Mouse (Mus musculus) left cerebral cortex, adult 8-10 months (tissue): ENCODE measurements at regions not wholly inside any gene's neighbourhood (a gene's known extent, or its start where the extent isn't known, plus 50 kb on each side); places are given as distances from the start of the nearest gene placed in this dataset.
A peak's percentile ranks its signal among the peaks of the same experiment; 100 is the strongest.

Source experiments
- DNase-seq, 2 experiments: peaks; one replicate each; pipeline ENCODE4 v3.0.0; 2022; ENCODE audit warnings: low spot score in 2 of 2

GRCm38 (mm10) chr11:85966207-85966606 is 80.0 kb downstream of the Tbx4 start:
- DNase-seq, result no peak

- no peak for DNase-seq
Measured at GRCm38 (mm10) chr11:85970287-85970686, 84.1 kb downstream of the Tbx4 start.

GRCm38 (mm10) chr11:85972385-85972784 is 86.2 kb downstream of the Tbx4 start:
- DNase-seq, result peak; percentile 8 to 24

GRCm38 (mm10) chr11:85973736-85974135 is 87.5 kb downstream of the Tbx4 start:
- DNase-seq, result no peak

GRCm38 (mm10) chr11:85976693-85977434 is 90.6 kb downstream of the Tbx4 start:
- DNase-seq, result no peak

- no peak for DNase-seq
Measured at GRCm38 (mm10) chr11:85980388-85980787, 94.2 kb downstream of the Tbx4 start.

- DNase-seq, result peak in 1 of 2 experiments; percentile 7
Measured at GRCm38 (mm10) chr11:85981561-85981960, 95.3 kb downstream of the Tbx4 start.

GRCm38 (mm10) chr11:85986338-85986737 is 100.1 kb downstream of the Tbx4 start:
- no peak for DNase-seq

GRCm38 (mm10) chr11:85987181-85987580 is 101.0 kb downstream of the Tbx4 start:
- DNase-seq, result no peak

- no peak for DNase-seq
Measured at GRCm38 (mm10) chr11:85989536-85989935, 103.3 kb downstream of the Tbx4 start.

GRCm38 (mm10) chr11:85989940-85990493 is 103.8 kb downstream of the Tbx4 start:
- DNase-seq, result no peak

GRCm38 (mm10) chr11:85995318-85996095 is 109.3 kb downstream of the Tbx4 start:
- peak; percentile 9 to 14 for DNase-seq

- no peak for DNase-seq
Measured at GRCm38 (mm10) chr11:85996686-85997085, 110.5 kb downstream of the Tbx4 start.

- DNase-seq, result no peak
Measured at GRCm38 (mm10) chr11:86003341-86003740, 117.1 kb downstream of the Tbx4 start.

- no peak for DNase-seq
Measured at GRCm38 (mm10) chr11:86005284-86005683, 119.1 kb downstream of the Tbx4 start.

- no peak for DNase-seq
Measured at GRCm38 (mm10) chr11:86005899-86006445, 119.8 kb downstream of the Tbx4 start.

- DNase-seq, result no peak
Measured at GRCm38 (mm10) chr11:86006859-86007258, 120.6 kb downstream of the Tbx4 start.
